Mouse (Mus musculus) layer of hippocampus, adult 9-11 months (tissue): ENCODE results near the gene Gprin2.

ENCODE experiments used
- DNase-seq: peaks from one replicate; pipeline ENCODE4 v3.0.0; 2022

Gprin2 gene

GRCm38 (mm10) chr14:34200738-34201230 is 669 bp downstream of the Gprin2 start:
- no peak for DNase-seq

DNA sequence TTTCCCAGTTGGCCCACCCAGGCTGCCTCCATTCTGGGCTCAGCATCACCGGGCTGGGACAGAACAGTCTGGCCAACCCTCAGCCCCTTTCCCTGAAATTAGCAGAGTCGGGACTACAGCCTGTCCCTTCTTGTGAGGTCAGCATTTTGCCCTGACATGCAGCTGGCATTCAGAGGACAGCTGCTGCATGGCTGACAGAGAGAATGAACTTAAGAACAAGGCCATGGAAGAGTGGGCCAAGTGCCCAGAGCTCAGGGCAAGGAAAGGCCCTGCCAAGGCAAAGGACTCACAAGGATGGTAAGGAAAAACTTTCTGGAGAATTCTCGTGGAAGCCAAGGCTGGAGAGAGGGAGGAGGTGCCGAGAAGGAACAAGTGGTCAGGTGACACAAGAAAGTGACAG is 4.7 kb downstream of the Gprin2 start:
- no peak for DNase-seq

DNA sequence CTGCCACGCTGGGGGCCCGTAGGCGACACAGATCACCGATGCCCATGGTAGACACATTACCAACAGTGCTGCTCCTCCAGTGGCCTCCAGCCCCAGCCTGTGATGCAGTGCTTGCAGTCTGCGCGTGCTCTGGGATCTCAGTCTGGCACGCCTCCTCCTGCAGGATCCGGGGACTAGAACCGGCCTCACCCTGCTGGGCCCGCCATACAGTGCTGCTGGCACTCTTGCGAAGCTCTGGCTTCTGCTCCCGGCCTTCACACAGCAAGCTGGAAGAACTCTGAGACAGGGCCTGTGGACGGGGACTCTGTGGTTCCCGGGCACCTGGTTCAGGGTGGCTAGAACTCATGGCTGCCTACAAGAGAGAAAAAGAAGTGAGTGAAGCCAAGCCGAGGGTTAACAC is 6.0 kb downstream of the Gprin2 start:
- no peak for DNase-seq

- no peak for DNase-seq
These were observed 7.6 kb downstream of the Gprin2 start for GRCm38 (mm10) chr14:34193879-34194278.

DNA sequence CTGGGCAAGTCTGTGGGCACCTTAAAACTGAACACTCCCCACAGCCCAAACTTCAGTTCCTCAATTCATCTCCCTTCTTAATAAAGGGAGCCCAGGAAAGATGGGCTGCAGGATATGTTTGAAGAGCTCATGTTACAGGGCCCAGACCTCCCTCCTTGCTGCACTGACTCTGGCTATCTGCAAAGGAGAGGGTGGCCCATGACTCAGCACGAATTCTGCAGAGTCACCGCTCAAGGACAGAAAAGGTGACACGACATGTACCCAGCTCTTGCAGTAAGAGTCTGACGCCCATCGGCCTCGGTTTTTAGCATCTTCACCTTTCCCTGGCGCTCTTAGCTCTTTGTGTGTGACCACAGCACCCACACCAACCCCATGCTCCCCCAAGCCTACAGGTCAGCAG is 11.1 kb downstream of the Gprin2 start:
- DNase-seq = no peak

DNA sequence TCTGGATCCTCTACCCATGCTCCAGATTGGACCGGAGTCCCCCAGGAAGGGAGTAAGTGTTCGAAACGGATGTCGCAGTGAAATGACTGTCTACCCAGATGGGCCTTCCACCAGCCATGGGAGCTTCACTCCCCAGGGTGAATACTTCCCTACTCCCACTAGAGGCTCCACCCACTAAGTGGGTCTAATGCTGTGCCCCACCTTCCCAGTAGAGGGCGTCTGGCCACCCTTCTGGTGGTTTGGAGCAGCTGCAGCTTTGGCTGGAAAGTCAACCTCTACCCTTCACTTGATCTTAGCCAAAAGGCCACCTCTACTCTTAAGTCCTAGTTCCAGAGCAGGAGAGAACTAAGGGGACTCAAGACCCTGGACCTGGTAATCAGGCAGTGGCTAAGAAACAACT is 12.8 kb downstream of the Gprin2 start:
- no peak for DNase-seq

DNA sequence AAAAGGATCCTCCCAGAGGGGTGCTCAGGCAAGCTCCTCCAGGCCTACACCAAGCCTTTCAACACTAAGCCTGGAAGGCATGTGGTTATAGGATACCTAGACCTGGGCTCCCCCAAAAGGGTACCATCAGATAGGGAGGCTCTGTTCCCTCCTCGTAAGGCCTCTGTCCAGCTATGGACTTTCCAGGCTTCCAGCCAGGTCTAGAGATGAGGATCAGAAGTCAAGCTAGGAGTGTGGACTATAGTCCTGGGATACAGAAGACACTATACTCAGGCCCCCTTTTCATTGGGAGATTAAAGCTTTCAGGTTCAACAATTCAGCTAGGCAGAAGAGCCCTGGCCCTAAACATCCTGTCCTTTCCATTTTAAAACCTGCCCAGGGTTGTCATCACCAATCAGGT is 18.4 kb downstream of the Gprin2 start:
- DNase-seq = no peak

- peak; percentile 88 for DNase-seq
These were observed 22.1 kb downstream of the Gprin2 start for GRCm38 (mm10) chr14:34179351-34179750.

GRCm38 (mm10) chr14:34171107-34171506 is 30.3 kb downstream of the Gprin2 start:
- no peak for DNase-seq

GRCm38 (mm10) chr14:34155752-34156151 is 45.7 kb downstream of the Gprin2 start:
- no peak for DNase-seq

DNA sequence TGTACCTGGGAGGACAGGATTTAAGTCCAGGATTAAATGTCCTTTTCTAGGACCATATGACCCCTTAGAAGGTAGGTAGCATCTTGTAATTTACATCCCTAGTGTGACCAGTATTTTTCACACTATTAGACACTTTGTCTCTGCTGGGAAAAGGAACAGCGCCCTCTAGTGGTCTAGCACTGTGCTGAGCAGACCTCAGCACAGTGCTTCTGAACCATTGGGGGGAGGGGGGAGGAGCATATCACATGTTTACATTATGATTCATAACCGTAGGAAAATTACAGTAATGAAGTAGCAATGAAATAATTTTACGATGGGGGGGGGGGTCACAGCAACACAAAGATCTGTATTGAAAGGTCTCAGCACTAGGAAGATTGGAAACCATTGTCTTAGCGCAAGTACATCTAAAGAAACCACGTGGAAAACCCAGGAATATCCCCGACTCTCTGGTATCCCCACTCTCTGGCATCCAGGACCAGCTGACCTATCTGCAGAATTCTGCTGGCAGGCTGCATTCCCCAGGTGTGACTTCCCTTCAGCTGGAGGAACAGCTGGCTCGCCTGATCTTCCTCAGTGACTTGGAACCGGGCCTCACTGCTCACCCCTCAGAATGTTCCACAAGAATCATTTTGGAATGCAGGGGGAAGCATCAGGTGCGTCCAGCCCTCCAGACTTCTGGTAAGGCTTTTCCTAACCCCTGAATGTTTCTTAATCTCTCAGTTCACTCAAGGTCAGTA is 46.7 kb downstream of the Gprin2 start:
- DNase-seq = peak; percentile 7

DNA sequence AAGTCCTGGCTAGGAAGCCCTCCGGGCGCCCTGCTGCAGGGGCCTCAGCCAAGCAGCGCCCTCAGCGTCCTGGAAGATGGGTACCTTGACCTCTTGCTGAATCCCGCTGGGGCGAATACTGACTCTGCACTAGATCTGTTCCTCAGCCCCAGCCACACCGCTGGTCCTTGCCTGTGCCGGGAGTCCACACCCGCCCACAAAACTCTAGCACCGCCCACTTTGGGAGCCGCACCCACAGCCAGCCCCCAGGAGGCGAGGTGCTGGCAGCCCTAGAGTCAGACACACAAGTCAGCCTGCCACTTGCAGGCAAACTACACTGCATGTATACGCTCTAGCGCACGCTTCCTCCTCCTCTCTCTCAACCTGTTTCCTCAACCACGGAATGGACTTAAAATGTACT is 49.1 kb downstream of the Gprin2 start, which contains the start of gene Npy4r:
TSS of gene Npy4r (minus strand) at position 148 of the 400 bp plus-strand sequence.
- no peak for DNase-seq

GRCm38 (mm10) chr14:34142915-34143314 is 58.5 kb downstream of the Gprin2 start:
- DNase-seq = no peak

DNA sequence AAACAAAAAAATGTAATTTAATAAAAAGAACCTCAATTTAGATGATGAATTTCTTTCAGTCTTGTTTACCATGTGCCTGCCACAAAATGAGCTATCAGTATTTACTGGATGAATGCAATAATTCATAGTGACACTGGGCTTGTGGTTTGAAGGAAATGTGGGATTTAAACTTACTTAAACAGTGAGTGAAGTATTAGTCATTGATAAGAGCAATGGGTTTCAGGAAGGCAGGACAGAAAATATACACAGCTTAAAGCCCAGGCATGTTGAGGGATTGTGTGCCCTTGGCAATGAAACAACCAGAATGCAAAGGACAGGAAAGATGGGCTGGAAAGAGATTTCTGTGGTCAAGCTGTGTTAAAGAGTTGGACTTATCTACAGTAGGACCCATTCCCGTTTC is 59.1 kb downstream of the Gprin2 start:
- DNase-seq = no peak

DNA sequence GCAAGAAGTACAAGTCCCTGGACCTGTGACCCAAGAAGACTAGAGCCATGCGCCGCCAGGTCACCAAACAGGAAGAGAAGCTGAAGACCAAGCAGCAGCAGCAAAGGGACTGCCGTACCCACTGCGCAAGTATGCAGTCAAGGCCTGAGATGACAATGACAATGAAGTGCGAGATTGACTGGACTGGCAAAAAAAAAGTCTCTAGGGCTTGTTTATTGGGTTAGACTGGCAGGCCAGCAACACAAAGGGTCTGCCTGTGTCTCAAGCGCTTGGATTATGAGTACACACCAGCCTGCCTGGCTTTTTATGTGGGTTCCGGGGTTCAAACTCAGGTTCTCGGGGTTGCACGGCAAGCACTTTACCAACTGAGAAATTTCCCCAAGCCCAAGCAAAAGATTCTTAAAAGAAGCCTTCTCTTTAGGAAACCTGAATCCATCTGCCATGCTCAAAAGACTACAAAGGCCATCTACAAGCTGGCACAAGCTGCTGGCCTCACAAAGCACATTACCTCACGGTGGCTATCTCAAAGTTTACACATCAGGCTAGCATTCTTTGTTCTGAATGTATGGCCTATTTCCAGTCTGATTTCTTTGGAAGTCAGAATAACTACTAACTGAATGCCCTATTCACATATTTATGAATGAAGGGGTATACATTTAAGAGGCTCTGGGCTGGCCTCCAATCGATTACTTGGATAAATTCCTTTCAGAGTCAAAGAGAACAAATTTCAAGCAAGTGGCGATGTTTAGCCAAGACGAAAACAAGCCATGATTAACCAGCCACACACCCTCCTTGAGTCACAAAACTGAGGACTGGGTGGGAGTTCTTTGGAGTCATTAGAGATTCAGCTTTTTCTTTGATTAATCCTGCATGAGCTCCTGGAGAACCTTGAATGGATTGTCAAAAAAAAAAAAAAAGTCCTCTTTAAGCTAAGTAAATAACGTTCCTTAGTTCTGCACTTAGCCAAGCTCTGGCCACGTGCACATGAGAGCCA is 61.5 kb downstream of the Gprin2 start:
- no peak for DNase-seq
